Mouse (Mus musculus) heart, adult 2 months (tissue): ENCODE results near the gene Serpinb1b.

ENCODE experiments used
- CTCF ChIP-seq: fragments of 200-600 bp; IDR thresholded peaks from 2 replicates; pipeline ENCODE4 v1.8.1; 2022; ENCODE audit warnings: antibody characterized with exemption, mild to moderate bottlenecking, moderate library complexity
- EP300 ChIP-seq: fragments of 200-500 bp; IDR thresholded peaks from 2 replicates; pipeline ENCODE4 v1.6.1; 2011; ENCODE audit warnings: low read depth, low read length, control low read depth; ENCODE audit not compliant: insufficient read depth
- POLR2A ChIP-seq: fragments of 200-500 bp; IDR thresholded peaks from 2 replicates; pipeline ENCODE4 v1.6.1; 2011; ENCODE audit warnings: mild to moderate bottlenecking, low read depth, low read length, control low read depth; ENCODE audit not compliant: insufficient read depth

DNA sequence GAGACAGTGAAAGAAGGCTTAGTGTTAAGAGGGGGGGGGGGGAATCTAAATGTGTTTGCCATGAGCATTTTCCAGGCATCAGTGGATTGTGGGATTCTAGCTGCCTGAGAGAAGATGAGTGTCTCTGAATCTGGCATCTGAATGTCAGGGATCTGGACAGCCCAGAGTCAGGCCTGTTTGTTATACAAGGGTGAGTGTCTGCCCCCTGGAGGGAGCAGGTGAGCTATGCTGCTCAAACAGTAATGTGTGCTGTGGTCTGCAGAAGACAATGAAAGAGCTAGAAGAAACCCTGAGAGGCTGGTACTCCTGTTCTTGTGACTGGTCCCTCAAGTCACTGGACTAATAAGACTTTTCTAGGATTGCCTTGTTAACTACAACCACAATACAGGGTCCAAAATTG lies 4.3 kb upstream of the Serpinb1b start:
- TF ChIP-seq EP300 (peak; percentile 79), POLR2A (no peak), CTCF (peak; percentile 86)
